Mouse (Mus musculus): ENCODE data around the gene Zfp991. TPM values are rescaled to one million over a fixed set of nuclear protein-coding genes. Genes with fewer than 3 reads are reported as not detected.
"Not testable (repeated sequence)": the region's sequence is repeated elsewhere in the genome, so short reads cannot be mapped to it uniquely, and the experiment has no call there.

Zfp991 gene
- polyA plus RNA-seq, 1 experiment from 2014 or later: 1.9 TPM

- H3K4me1 ChIP-seq (ENCODE audit: insufficient read depth, low read depth, low read length); H3K4me2 ChIP-seq (replicated peaks; ENCODE audit: low read depth, low read length); H3K4me3 ChIP-seq (ENCODE audit: low read depth, low read length); H3K27me3 ChIP-seq (replicated peaks; ENCODE audit: insufficient read depth, low read length); ATAC-seq; H3K27ac ChIP-seq (ENCODE audit: low read length); H3K9me3 ChIP-seq (ENCODE audit: low read length); H3K36me3 ChIP-seq (ENCODE audit: insufficient read depth, low read length); H3K9ac ChIP-seq (replicated peaks; ENCODE audit: low read depth); DNase-seq (ENCODE audit: low spot score): not testable (repeated sequence)
- 93% methylated on average over 7 of the region's 8 CpGs for WGBS
Measured at GRCm38 (mm10) chr4:147181141-147181685, 49.4 kb downstream of the Zfp991 start.

GRCm38 (mm10) chr4:147181969-147182705, 50.3 kb downstream of the Zfp991 start:
- not testable (repeated sequence) for H3K4me3 ChIP-seq (ENCODE audit: low read depth, low read length); H3K9ac ChIP-seq (replicated peaks; ENCODE audit: low read depth); H3K27ac ChIP-seq (ENCODE audit: low read length); H3K27me3 ChIP-seq (replicated peaks; ENCODE audit: insufficient read depth, low read length); H3K9me3 ChIP-seq (ENCODE audit: low read length); H3K4me1 ChIP-seq (ENCODE audit: insufficient read depth, low read depth, low read length); H3K4me2 ChIP-seq (replicated peaks; ENCODE audit: low read depth, low read length); DNase-seq (ENCODE audit: low spot score); H3K36me3 ChIP-seq (ENCODE audit: insufficient read depth, low read length)
- WGBS: no CpG with 5 or more reads among the region's 13 CpGs
- peak; percentile 26; the same call in 1 of the 2 replicates for ATAC-seq

GRCm38 (mm10) chr4:147186824-147187223, 55.0 kb downstream of the Zfp991 start:
- not testable (repeated sequence) for H3K36me3 ChIP-seq (ENCODE audit: insufficient read depth, low read length); H3K9ac ChIP-seq (replicated peaks; ENCODE audit: low read depth); DNase-seq (ENCODE audit: low spot score); H3K27me3 ChIP-seq (replicated peaks; ENCODE audit: insufficient read depth, low read length); H3K9me3 ChIP-seq (ENCODE audit: low read length); H3K4me3 ChIP-seq (ENCODE audit: low read depth, low read length); H3K4me1 ChIP-seq (ENCODE audit: insufficient read depth, low read depth, low read length); H3K4me2 ChIP-seq (replicated peaks; ENCODE audit: low read depth, low read length); H3K27ac ChIP-seq (ENCODE audit: low read length)
- ATAC-seq: peak; percentile 32
- 83% methylated on average over 1 of the region's 1 CpGs for WGBS

- H3K27me3 ChIP-seq (replicated peaks; ENCODE audit: insufficient read depth, low read length); H3K9me3 ChIP-seq (ENCODE audit: low read length); H3K9ac ChIP-seq (replicated peaks; ENCODE audit: low read depth); H3K27ac ChIP-seq (ENCODE audit: low read length); H3K4me2 ChIP-seq (replicated peaks; ENCODE audit: low read depth, low read length); H3K4me3 ChIP-seq (ENCODE audit: low read depth, low read length); H3K4me1 ChIP-seq (ENCODE audit: insufficient read depth, low read depth, low read length); H3K36me3 ChIP-seq (ENCODE audit: insufficient read depth, low read length): not testable (repeated sequence)
- ATAC-seq (peak; percentile 58), DNase-seq (ENCODE audit: low spot score) (peak; percentile 0)
- 67% methylated on average over 61 of the region's 71 CpGs for WGBS
Measured at GRCm38 (mm10) chr4:147187283-147187965, 55.6 kb downstream of the Zfp991 start.

GRCm38 (mm10) chr4:147195186-147195585, 63.3 kb downstream of the Zfp991 start:
- not testable (repeated sequence) for H3K4me1 ChIP-seq (ENCODE audit: insufficient read depth, low read depth, low read length); H3K9me3 ChIP-seq (ENCODE audit: low read length); H3K4me2 ChIP-seq (replicated peaks; ENCODE audit: low read depth, low read length); H3K9ac ChIP-seq (replicated peaks; ENCODE audit: low read depth); H3K36me3 ChIP-seq (ENCODE audit: insufficient read depth, low read length); DNase-seq (ENCODE audit: low spot score); H3K27ac ChIP-seq (ENCODE audit: low read length); H3K4me3 ChIP-seq (ENCODE audit: low read depth, low read length); ATAC-seq; H3K27me3 ChIP-seq (replicated peaks; ENCODE audit: insufficient read depth, low read length)
- WGBS: 85% methylated on average over 3 of the region's 9 CpGs

GRCm38 (mm10) chr4:147197210-147197609, 65.4 kb downstream of the Zfp991 start:
- not testable (repeated sequence) for H3K4me2 ChIP-seq (replicated peaks; ENCODE audit: low read depth, low read length); DNase-seq (ENCODE audit: low spot score); H3K27me3 ChIP-seq (replicated peaks; ENCODE audit: insufficient read depth, low read length); ATAC-seq; H3K36me3 ChIP-seq (ENCODE audit: insufficient read depth, low read length); H3K4me3 ChIP-seq (ENCODE audit: low read depth, low read length); H3K9me3 ChIP-seq (ENCODE audit: low read length); H3K4me1 ChIP-seq (ENCODE audit: insufficient read depth, low read depth, low read length); H3K27ac ChIP-seq (ENCODE audit: low read length); H3K9ac ChIP-seq (replicated peaks; ENCODE audit: low read depth)
- 74% methylated on average over 2 of the region's 2 CpGs for WGBS

GRCm38 (mm10) chr4:147199055-147199750, 67.4 kb downstream of the Zfp991 start:
- H3K27me3 ChIP-seq (replicated peaks; ENCODE audit: insufficient read depth, low read length); H3K27ac ChIP-seq (ENCODE audit: low read length); H3K36me3 ChIP-seq (ENCODE audit: insufficient read depth, low read length); H3K9me3 ChIP-seq (ENCODE audit: low read length); H3K4me2 ChIP-seq (replicated peaks; ENCODE audit: low read depth, low read length); H3K9ac ChIP-seq (replicated peaks; ENCODE audit: low read depth); H3K4me3 ChIP-seq (ENCODE audit: low read depth, low read length); H3K4me1 ChIP-seq (ENCODE audit: insufficient read depth, low read depth, low read length); DNase-seq (ENCODE audit: low spot score): not testable (repeated sequence)
- 56% methylated on average over 6 of the region's 6 CpGs for WGBS
- peak; percentile 25; the same call in 1 of the 2 replicates for ATAC-seq

- 89% methylated on average over 10 of the region's 16 CpGs for WGBS
- not testable (repeated sequence) for H3K9ac ChIP-seq (replicated peaks; ENCODE audit: low read depth); H3K4me3 ChIP-seq (ENCODE audit: low read depth, low read length); H3K27ac ChIP-seq (ENCODE audit: low read length); H3K9me3 ChIP-seq (ENCODE audit: low read length); DNase-seq (ENCODE audit: low spot score); H3K27me3 ChIP-seq (replicated peaks; ENCODE audit: insufficient read depth, low read length); H3K36me3 ChIP-seq (ENCODE audit: insufficient read depth, low read length); H3K4me1 ChIP-seq (ENCODE audit: insufficient read depth, low read depth, low read length); ATAC-seq; H3K4me2 ChIP-seq (replicated peaks; ENCODE audit: low read depth, low read length)
Measured at GRCm38 (mm10) chr4:147201920-147202660, 70.3 kb downstream of the Zfp991 start.
